Mouse (Mus musculus) right cerebral cortex, postnatal 4 days (tissue): ENCODE measurements around the gene Vmn2r107.

Source experiments
- DNase-seq: peaks from one replicate; pipeline ENCODE4 v3.0.0-alpha.2; 2022

Vmn2r107 gene

DNA sequence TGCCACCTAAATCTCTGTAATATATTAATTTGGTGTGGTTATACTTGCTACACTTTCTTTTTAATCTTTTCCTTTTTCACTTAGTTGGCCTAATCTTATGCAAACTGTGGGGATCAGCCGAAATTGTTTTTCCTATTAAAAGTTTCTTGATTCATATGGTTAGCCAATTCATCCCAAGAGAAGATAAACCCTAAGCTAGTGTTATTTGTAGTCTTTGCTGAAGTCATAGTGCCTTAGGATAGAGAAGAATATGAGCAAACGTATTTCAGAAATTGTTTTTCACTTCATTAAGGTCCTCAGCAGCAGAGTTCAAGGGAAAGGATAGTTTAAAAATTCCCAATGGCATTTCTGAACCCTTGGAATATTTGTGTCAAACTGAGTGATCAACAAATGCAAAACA lies at the start of gene Vmn2r107:
Vmn2r107 (plus strand) TSS at position 301 of the 400 bp plus-strand sequence.
- no peak for DNase-seq

DNA sequence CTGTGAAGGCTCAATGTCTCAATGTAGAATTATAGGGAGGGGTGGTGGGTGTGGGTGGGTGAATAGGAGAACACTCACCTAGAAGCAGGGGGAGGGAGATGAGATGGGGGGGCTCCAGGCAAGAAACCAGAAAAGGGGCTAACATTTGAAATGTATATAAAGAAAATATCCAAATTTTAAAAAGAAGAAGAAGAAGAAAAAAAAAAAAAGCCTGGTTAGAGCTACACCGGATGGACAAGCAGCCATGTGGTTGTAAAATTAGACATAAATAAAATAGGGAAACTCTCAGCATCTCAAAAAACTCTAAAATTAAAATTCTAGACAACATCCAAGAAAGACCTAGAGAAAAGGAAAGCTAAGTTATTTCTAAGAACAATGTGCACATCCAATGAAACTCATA lies 39.3 kb upstream of the Vmn2r107 start:
- no peak for DNase-seq

- DNase-seq, result no peak
These were observed 54.1 kb downstream of the Vmn2r107 start for GRCm38 (mm10) chr17:20399105-20399504.

DNA sequence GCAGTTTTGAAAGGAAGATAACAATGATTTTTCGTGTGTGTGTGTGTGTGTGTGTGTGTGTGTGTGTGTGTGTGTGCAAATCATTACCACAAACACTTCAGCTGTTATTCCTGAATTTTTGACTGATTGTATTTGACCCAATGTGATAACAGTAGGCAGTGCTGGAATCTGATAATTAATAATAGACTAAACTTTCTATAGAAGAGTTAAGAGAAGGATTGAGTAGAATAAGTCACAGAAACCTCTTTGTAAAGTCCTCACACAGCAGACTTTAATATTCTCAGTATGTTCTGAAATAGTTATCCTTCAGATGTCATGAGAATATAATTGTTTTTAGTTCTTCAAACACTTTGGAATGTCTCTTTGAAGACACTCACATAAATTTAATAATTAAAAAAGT lies 68.8 kb downstream of the Vmn2r107 start, which contains the start of gene Vmn1r224:
Vmn1r224 (plus strand) TSS at position 301 of the 400 bp plus-strand sequence.
- DNase-seq, result no peak
